Mouse (Mus musculus) thymus, postnatal 10 days (tissue): ENCODE data around the gene Hist1h2bg.
A peak's percentile ranks its signal among the peaks of the same experiment; 100 is the strongest.

ENCODE experiments used
- DNase-seq, 2 experiments: peaks; one replicate each; pipeline ENCODE4 v3.0.0; 2021; ENCODE audit warnings: low spot score in 2 of 2

Hist1h2bg gene

DNA sequence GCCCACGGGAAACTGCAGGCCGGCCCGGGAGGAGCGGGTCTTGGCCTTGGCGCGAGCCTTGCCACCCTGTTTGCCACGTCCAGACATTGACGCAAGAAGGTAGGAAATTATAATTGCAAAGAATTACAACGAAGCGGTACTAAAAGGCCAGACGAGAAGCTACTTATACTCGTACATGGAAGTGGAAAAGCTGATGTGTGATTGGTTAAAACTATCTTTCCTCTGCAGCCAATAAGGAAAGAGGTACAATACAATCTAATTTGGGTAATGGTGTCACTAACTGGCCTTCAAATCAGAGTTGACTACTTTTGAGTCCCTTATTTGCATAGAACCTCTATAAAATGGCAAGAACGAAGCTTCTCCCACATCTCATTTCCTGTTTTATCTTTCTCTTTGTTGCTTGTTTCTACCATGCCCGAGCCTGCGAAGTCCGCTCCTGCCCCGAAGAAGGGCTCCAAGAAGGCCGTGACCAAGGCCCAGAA, at the start of gene Hist1h2bg, which contains the start of gene Hist1h2ae:
Hist1h2bg (plus strand) TSS at position 375 of the 482 bp plus-strand sequence.
Hist1h2ae (minus strand) TSS at position 199 of the 482 bp plus-strand sequence.
- DNase-seq = peak; percentile 76 to 78

DNA sequence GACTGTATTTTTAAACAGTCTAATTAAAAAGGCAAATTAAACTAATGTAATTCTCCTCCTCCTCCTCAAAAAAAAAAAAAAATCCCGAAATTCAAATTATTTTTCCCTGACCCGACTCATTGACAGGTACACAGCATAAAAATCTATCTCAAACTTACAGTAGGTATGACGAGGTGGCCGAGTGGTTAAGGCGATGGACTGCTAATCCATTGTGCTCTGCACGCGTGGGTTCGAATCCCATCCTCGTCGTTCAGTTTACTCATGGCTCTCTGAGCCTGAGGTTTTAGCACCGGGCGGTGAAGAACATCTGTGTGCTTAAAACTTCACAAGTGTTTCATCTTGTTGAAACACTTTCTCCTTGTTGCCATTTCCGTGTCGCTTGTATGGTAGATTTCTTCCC, 49.5 kb upstream of the Hist1h2bg start:
- DNase-seq = peak; percentile 88 to 92

- DNase-seq = no peak
Measured at GRCm38 (mm10) chr13:23523976-23524375, 47.2 kb upstream of the Hist1h2bg start.

DNA sequence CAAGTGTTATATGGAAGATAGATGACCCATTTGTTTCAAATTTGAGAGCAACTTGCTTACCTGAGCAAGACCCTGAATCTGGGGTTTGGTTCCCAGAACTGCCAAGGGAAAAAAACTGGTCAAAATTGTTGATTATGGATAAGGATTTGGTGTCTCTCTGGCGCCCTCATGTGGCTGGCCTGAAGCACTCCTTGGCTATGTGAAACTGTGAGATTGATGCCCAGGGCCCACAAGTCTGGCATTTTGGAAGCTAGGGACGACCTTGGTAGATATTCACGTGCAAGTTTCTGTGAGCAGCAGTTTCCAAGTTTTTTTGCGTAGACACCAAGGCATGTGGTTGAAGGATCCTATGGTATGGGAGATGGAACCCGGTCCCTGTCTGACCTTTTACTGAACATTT, 46.5 kb upstream of the Hist1h2bg start:
- peak; percentile 41 to 79 for DNase-seq

DNA sequence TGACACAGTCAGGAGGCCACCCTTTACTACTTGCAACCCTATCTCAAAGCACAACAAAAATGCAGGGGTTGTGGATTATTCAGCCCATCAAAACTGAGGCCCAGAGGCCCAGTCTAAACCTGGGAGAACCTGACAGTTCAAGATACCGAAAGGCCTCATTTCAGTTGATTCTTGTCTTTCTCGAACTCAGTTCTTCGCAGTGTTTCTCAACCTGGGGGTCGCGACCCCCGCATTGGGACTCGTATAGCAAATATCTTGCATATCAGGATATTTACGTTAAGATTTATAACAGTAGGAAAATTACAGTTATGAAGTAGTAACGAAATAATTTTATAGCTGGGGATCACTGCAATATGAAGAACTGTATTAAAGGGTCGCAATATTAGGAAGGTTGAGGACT, 45.3 kb upstream of the Hist1h2bg start:
- no peak for DNase-seq

DNA sequence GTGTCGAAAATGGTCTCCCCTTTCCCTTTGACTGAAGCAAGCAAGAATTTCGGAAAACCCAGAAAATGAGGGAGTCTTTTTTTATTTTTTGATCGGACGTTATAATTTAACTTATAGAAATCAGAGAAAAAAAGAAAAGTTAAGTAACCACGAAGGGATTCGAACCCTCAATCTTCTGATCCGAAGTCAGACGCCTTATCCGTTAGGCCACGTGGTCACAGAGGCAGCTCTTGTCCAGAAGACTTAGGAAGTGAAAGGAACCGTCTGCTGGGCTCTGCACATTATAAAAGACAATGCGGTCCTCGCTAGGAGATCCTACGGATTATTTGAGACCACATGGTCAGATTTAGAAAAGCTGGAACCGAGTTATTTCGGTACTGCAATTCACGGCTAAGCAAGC, 44.9 kb upstream of the Hist1h2bg start:
- DNase-seq = peak; percentile 80 to 95

GRCm38 (mm10) chr13:23529005-23529404, 42.2 kb upstream of the Hist1h2bg start:
- DNase-seq = no peak

DNA sequence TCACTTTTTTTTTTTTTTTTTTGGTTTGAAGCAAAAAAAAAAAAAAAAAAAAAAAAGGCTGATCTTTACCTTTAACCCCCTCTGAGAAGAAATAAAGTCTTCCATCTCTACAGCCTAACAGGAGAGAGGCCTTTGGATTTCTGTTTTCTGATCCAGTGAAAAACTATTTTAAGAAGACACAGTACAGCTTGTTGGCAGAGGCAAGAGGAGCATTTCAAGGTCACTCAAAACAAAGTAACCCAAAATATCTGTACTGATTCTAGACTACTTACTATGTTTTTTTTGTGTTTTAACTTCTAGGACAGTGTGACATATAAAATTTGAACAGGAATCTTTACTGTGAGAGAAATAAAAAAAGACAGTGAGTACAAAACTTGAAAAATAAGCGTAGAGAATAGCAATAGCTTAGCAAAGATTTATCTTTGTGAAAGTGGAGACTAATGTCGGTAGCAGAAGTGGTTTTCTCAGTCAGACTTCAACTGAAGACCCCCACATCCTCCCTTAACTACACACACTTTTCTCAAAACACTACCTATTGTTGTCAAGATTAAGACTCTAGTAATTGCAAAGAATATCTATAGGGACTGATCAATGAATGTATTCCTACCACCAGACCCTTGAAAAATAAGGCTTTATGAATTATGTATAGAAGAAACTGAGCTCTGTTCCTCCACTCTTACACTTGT, 41.6 kb upstream of the Hist1h2bg start:
- no peak for DNase-seq

- DNase-seq = peak; percentile 43 to 75
Measured at GRCm38 (mm10) chr13:23530181-23530900, 40.9 kb upstream of the Hist1h2bg start.

- DNase-seq = peak; percentile 98 to 99
Measured at GRCm38 (mm10) chr13:23530901-23531875, 40.0 kb upstream of the Hist1h2bg start, which contains the start of gene Hist1h4h. TSS of gene Hist1h4h (plus strand) at chr13:23531050.

DNA sequence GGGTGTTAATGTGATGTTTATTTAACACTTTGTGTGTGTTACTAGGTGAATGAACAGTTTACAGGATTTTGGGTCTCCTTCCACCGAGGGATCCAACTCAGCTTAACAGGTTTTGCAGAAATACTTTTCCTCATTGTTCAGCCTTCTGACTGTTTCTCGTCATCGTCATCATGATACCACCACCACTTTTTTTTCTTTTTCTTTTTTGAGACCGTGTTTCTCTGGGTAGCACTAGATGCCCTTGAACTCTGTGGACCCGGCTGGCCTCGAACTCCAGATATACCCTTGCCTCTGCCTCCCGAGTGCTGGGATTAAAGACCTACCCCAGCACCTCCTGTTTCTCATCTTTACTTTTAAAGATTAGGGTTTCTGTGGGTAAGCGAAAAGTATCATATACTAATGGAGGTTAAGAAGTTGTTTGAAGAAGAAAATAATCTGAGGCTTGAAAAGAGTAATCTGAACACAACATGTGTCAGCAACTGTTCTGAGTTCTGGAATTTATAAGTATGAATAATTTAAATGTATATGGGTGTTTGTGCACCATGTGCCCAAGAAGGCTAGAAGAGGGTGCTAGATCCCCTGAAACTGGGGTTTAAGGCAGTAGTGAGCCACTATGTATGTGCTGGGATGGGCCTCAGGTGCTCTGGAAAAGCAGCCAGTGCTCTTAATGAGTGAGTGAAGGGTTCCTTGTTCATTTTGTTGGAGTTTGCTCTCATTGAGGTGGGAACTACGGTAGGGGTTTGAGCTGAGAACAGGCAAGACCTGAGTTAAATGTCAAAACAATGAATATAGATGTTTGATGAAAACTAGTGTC, 38.7 kb upstream of the Hist1h2bg start:
- no peak for DNase-seq

DNA sequence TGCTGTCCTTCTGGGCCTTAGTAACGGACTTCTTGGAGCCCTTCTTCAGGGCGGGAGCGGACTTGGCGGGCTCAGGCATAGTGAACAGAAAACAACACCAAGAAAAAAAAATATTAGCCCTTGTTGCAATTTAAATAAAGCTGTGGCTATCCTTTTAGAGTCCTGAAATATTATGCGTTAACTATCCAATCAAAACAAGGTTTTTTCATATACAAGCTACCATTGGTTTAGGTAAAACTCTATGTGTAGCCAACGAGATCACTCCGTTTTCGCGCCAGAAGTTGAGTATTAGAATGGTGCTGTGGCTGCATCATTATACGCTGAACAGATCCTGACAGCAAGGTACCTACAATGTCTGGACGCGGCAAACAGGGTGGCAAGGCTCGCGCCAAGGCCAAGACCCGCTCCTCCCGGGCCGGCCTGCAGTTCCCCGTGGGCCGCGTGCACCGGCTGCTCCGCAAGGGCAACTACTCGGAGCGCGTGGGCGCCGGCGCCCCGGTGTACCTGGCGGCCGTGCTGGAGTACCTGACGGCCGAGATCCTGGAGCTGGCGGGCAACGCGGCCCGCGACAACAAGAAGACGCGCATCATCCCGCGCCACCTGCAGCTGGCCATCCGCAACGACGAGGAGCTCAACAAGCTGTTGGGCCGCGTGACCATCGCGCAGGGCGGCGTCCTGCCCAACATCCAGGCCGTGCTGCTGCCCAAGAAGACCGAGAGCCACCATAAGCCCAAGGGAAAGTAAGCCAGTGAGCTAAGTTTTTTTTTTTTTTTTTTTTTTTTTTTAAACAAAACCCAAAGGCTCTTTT, 37.4 kb upstream of the Hist1h2bg start, which contains the start of gene Hist1h2af:
Hist1h2af (plus strand) TSS at position 347 of the 808 bp plus-strand sequence.
- DNase-seq = peak; percentile 67 to 68

DNA sequence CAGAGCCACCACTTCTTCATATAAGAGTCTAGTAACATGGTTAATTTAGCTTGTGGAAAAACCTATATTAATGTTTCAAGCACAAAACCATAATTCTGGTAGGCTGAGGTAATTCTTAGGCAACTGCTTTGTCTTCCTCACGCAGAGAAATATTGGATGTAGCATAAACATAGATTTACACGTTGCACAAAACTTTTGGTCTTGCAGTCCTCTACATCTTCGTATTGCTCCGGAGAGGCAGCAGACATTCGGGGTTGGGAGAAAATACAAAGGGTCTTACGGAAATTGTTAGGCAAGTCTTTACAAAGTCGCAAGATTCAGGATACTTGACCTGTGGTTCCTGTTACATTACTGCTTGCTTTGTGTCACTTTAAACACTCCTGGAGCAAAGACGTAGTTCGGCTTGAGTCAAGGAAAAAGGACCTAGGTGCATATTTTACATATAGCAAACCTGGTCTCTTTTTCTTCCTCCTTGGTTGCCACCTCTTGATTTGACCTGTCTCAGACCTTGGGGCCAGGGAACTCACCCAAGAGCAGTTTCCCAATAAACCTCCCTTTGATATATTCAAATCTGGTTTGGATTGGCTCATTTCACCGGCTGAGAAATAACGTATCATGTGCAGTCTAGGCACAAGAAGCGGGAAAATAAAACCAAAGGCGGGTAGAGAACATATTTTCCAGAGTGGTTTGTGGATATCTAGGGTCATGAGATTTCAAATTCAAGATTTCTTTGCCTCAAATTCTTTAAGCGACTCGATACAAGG, 36.6 kb upstream of the Hist1h2bg start:
- DNase-seq = peak in 1 of 2 experiments; percentile 22

- DNase-seq = peak; percentile 87 to 92
Measured at GRCm38 (mm10) chr13:23535137-23536075, 35.8 kb upstream of the Hist1h2bg start, which contains the start of gene Hist1h3g. TSS of gene Hist1h3g (plus strand) at chr13:23535422.

- no peak for DNase-seq
Measured at GRCm38 (mm10) chr13:23536076-23536822, 34.9 kb upstream of the Hist1h2bg start.

DNA sequence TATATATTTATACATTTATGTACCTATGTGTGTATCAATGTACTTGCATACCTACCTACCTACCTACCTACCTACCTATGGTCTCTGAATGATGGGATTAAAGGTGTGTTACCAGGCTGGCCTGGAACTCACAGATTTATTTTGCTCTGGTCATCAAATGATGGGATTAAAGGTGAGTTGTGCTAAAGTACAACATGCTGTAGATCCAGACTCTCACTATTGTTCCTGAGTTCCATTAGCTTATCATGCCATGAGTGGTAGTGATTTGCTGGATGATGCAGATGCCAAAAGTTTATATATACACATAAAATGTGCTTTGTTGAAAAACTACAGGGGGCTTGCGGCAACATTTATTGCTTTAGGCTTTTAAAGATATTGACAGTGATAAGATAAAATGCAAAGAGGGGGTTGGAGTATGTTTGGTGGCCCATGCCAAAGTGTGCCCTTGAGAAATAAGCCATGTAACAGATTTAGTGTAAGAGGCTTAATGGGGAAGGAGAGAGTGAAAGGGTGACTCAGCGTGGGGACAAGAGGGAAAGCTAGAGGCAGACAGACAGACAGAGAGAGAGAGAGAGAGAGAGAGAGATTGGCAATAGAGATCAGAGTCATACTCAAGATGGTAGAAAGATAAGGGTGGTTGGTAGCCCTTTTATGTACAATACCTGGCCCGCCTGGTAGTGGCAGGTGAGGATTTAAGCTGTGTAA, 34.0 kb upstream of the Hist1h2bg start:
- DNase-seq = no peak
